Mouse (Mus musculus): ENCODE measurements around the gene Olfr323.

- TF ChIP-seq CTCF (IDR thresholded peaks at IDR 0.05; ENCODE audit: borderline replicate concordance, control insufficient read depth, extremely low read depth, insufficient read depth, low read length, poor library complexity): no peak
- TF ChIP-seq POLR2A (IDR thresholded peaks at IDR 0.05; ENCODE audit: control insufficient read depth, extremely low read depth, insufficient read depth, low read length, poor library complexity): no peak
Measured at GRCm38 (mm10) chr11:58613359-58613758, 16.9 kb downstream of the Olfr323 start.

Data from thymus, adult 2 months (tissue).